Comparison of ENCODE assay signal across 1 mouse cellular context in genomic region chr14:55793946-55794345, GRCm38 (mm10).
TF ChIP-seq lines count a peak whose summit lies in the region.

No protein-coding gene starts in this region.

TF ChIP-seq in MEL, 35 proteins besides CTCF, POLR2A, EP300 and RAD21:
- TF ChIP-seq CHD2 (IDR thresholded peaks at IDR 0.05; ENCODE audit: low read length) (no peak), RCOR1 (IDR thresholded peaks at IDR 0.05; ENCODE audit: low read depth, low read length) (peak; percentile 49; the same call in 1 of the 2 replicates), ZKSCAN1 (IDR thresholded peaks at IDR 0.05; ENCODE audit: low read depth, low read length) (no peak), POLR2AphosphoS2 (IDR thresholded peaks at IDR 0.05; ENCODE audit: low read length) (no peak), TCF12 (IDR thresholded peaks at IDR 0.05; ENCODE audit: low read depth, low read length) (no peak), SIN3A (IDR thresholded peaks at IDR 0.05; ENCODE audit: low read length) (peak; percentile 14; the same call in 1 of the 2 replicates)
